Mouse (Mus musculus) stomach, postnatal 0 days (tissue): ENCODE measurements around the gene Ly86.

Source experiments
- CTCF ChIP-seq: IDR thresholded peaks from 2 replicates; pipeline ENCODE4 v1.5.1; 2016; ENCODE audit warnings: antibody characterized with exemption, low read depth, mild to moderate bottlenecking, moderate library complexity
- EP300 ChIP-seq: optimal IDR thresholded peaks from 2 replicates; pipeline ENCODE3; 2016; ENCODE audit warnings: antibody characterized with exemption

- TF ChIP-seq CTCF (no peak), EP300 (no peak)
Measured at GRCm38 (mm10) chr13:37439941-37440340, 94.9 kb downstream of the Ly86 start.
